Mouse (Mus musculus): ENCODE data around the gene Gnl2.

Gnl2 gene

GRCm38 (mm10) chr4:125004886-125005285, 11.5 kb upstream of the Gnl2 start:
- no peak for DNase-seq

- no peak for DNase-seq
Measured at GRCm38 (mm10) chr4:125007460-125007859, 8.9 kb upstream of the Gnl2 start.

GRCm38 (mm10) chr4:125008220-125008619, 8.2 kb upstream of the Gnl2 start:
- DNase-seq, result no peak

- no peak for DNase-seq
Measured at GRCm38 (mm10) chr4:125008712-125009111, 7.7 kb upstream of the Gnl2 start.

- DNase-seq, result no peak
Measured at GRCm38 (mm10) chr4:125017431-125017830, 1.0 kb downstream of the Gnl2 start.

GRCm38 (mm10) chr4:125020780-125021538, 4.6 kb downstream of the Gnl2 start:
- DNase-seq, result no peak

- peak; percentile 92 for DNase-seq
Measured at GRCm38 (mm10) chr4:125029891-125030614, 13.7 kb downstream of the Gnl2 start.

- no peak for DNase-seq
Measured at GRCm38 (mm10) chr4:125034341-125034740, 18.0 kb downstream of the Gnl2 start.

GRCm38 (mm10) chr4:125044454-125044853, 28.1 kb downstream of the Gnl2 start:
- DNase-seq, result no peak

- peak; percentile 12 for DNase-seq
Measured at GRCm38 (mm10) chr4:125055385-125055784, 39.0 kb downstream of the Gnl2 start.

GRCm38 (mm10) chr4:125056476-125056875, 40.1 kb downstream of the Gnl2 start:
- DNase-seq, result no peak

GRCm38 (mm10) chr4:125057273-125057672, 40.9 kb downstream of the Gnl2 start:
- DNase-seq, result no peak

- DNase-seq, result no peak
Measured at GRCm38 (mm10) chr4:125058033-125058432, 41.6 kb downstream of the Gnl2 start.

GRCm38 (mm10) chr4:125059025-125059424, 42.6 kb downstream of the Gnl2 start:
- peak; percentile 60 for DNase-seq

GRCm38 (mm10) chr4:125063829-125064228, 47.4 kb downstream of the Gnl2 start:
- DNase-seq, result no peak

- peak; percentile 19 for DNase-seq
Measured at GRCm38 (mm10) chr4:125065517-125066307, 49.3 kb downstream of the Gnl2 start, which contains the start of gene Dnali1. Gene Dnali1 (minus strand): TSS chr4:125065703.

- peak; percentile 89 for DNase-seq
Measured at GRCm38 (mm10) chr4:125066490-125067370, 50.3 kb downstream of the Gnl2 start, which contains the start of gene Snip1. Gene Snip1 (plus strand): TSS chr4:125066672.

- no peak for DNase-seq
Measured at GRCm38 (mm10) chr4:125077700-125078099, 61.3 kb downstream of the Gnl2 start.

- no peak for DNase-seq
Measured at GRCm38 (mm10) chr4:125078698-125079097, 62.3 kb downstream of the Gnl2 start.

- DNase-seq, result peak; percentile 90
Measured at GRCm38 (mm10) chr4:125084403-125085345, 68.3 kb downstream of the Gnl2 start, which contains the start of gene Meaf6. Gene Meaf6 (plus strand): TSS chr4:125085134.

GRCm38 (mm10) chr4:125085346-125085841, 69.0 kb downstream of the Gnl2 start:
- peak; percentile 59 for DNase-seq

Measured in right cerebral cortex, postnatal 14 days (tissue).